Mouse (Mus musculus): ENCODE measurements around the gene Slc22a1. TPM values are rescaled to one million over a fixed set of nuclear protein-coding genes. Genes with fewer than 3 reads are reported as not detected.

Slc22a1 gene
- total and polyA plus RNA-seq, 3 experiments, result 0.64 to 1.1 (median 0.76) TPM

Other genes with a start within 250 kb of the Slc22a1 start
- gene Slc22a3, start 168.1 kb downstream of the Slc22a1 start, total RNA-seq (2012; rRNA removed), result not detected in 2 replicates
- gene Slc22a3, start 168.1 kb downstream of the Slc22a1 start, total RNA-seq (2014; rRNA removed), result not detected in 2 replicates
- gene Slc22a3, start 168.1 kb downstream of the Slc22a1 start, polyA plus RNA-seq (2012; ENCODE audit: insufficient read length, low read depth), result not detected in 2 replicates
- not detected in 2 replicates for gene Slc22a2, start 91.7 kb downstream of the Slc22a1 start, total RNA-seq (2012; rRNA removed)
- gene Slc22a2, start 91.7 kb downstream of the Slc22a1 start, total RNA-seq (2014; rRNA removed), result not detected in 2 replicates
- not detected in 2 replicates for gene Slc22a2, start 91.7 kb downstream of the Slc22a1 start, polyA plus RNA-seq (2012; ENCODE audit: insufficient read length, low read depth)
- 57.5 and 61.8 TPM in 2 replicates for gene Igf2r, start 93.8 kb upstream of the Slc22a1 start, total RNA-seq (2012; rRNA removed)
- 25.6 and 27.8 TPM in 2 replicates for gene Igf2r, start 93.8 kb upstream of the Slc22a1 start, total RNA-seq (2014; rRNA removed)
- 32.3 and 34.6 TPM in 2 replicates for gene Igf2r, start 93.8 kb upstream of the Slc22a1 start, polyA plus RNA-seq (2012; ENCODE audit: insufficient read length, low read depth)
- gene Mas1, start 192.3 kb upstream of the Slc22a1 start, total RNA-seq (2012; rRNA removed), result not detected in 2 replicates
- gene Mas1, start 192.3 kb upstream of the Slc22a1 start, total RNA-seq (2014; rRNA removed), result not detected in 2 replicates
- 0.19 TPM in 1 of 2 replicates, not detected in the other for gene Mas1, start 192.3 kb upstream of the Slc22a1 start, polyA plus RNA-seq (2012; ENCODE audit: insufficient read length, low read depth)
- not detected in 2 replicates for gene Mrgprh, start 200.2 kb upstream of the Slc22a1 start, total RNA-seq (2012; rRNA removed)
- gene Mrgprh, start 200.2 kb upstream of the Slc22a1 start, total RNA-seq (2014; rRNA removed), result not detected in 2 replicates
- gene Mrgprh, start 200.2 kb upstream of the Slc22a1 start, polyA plus RNA-seq (2012; ENCODE audit: insufficient read length, low read depth), result not detected in 2 replicates
- 0.25 and 0.84 TPM in 2 replicates for gene Pnldc1, start 234.4 kb upstream of the Slc22a1 start, total RNA-seq (2012; rRNA removed)
- 0.11 and 0.19 TPM in 2 replicates for gene Pnldc1, start 234.4 kb upstream of the Slc22a1 start, total RNA-seq (2014; rRNA removed)
- gene Pnldc1, start 234.4 kb upstream of the Slc22a1 start, polyA plus RNA-seq (2012; ENCODE audit: insufficient read length, low read depth), result 0.90 and 1.2 TPM in 2 replicates
- 540 and 569 TPM in 2 replicates for gene Tcp1, start 239.9 kb upstream of the Slc22a1 start, total RNA-seq (2012; rRNA removed)
- 951 and 1,060 TPM in 2 replicates for gene Tcp1, start 239.9 kb upstream of the Slc22a1 start, total RNA-seq (2014; rRNA removed)
- gene Tcp1, start 239.9 kb upstream of the Slc22a1 start, polyA plus RNA-seq (2012; ENCODE audit: insufficient read length, low read depth), result 560 and 726 TPM in 2 replicates
- 132 and 184 TPM in 2 replicates for gene Mrpl18, start 240.5 kb upstream of the Slc22a1 start, total RNA-seq (2012; rRNA removed)
- 197 and 223 TPM in 2 replicates for gene Mrpl18, start 240.5 kb upstream of the Slc22a1 start, total RNA-seq (2014; rRNA removed)
- 150 and 153 TPM in 2 replicates for gene Mrpl18, start 240.5 kb upstream of the Slc22a1 start, polyA plus RNA-seq (2012; ENCODE audit: insufficient read length, low read depth)

Measured in CH12.LX (cell line).